Mouse (Mus musculus) heart, adult 11 months (tissue): Measurements from ENCODE around the gene Mllt6.
"Not testable (repeated sequence)": the region's sequence is repeated elsewhere in the genome, so short reads cannot be mapped to it uniquely, and the experiment has no call there.

Experiments used
- DNase-seq: peaks from one replicate; pipeline ENCODE4 v3.0.0; 2022

Gene Mllt6

GRCm38 (mm10) chr11:97717369-97718280, 54.4 kb downstream of the Mllt6 start:
- DNase-seq = peak; percentile 92

GRCm38 (mm10) chr11:97718281-97718860, 55.2 kb downstream of the Mllt6 start:
- DNase-seq = peak; percentile 94

GRCm38 (mm10) chr11:97719041-97719440, 55.8 kb downstream of the Mllt6 start:
- DNase-seq = no peak

GRCm38 (mm10) chr11:97721338-97721737, 58.1 kb downstream of the Mllt6 start:
- no peak for DNase-seq

GRCm38 (mm10) chr11:97723709-97724108, 60.5 kb downstream of the Mllt6 start:
- DNase-seq = no peak

- DNase-seq = peak; percentile 93
Measured at GRCm38 (mm10) chr11:97728311-97728710, 65.1 kb downstream of the Mllt6 start.

- no peak for DNase-seq
Measured at GRCm38 (mm10) chr11:97728730-97729129, 65.5 kb downstream of the Mllt6 start.

- DNase-seq = no peak
Measured at GRCm38 (mm10) chr11:97733689-97734088, 70.5 kb downstream of the Mllt6 start.

- DNase-seq = not testable (repeated sequence)
Measured at GRCm38 (mm10) chr11:97734810-97735209, 71.6 kb downstream of the Mllt6 start.
